Mouse (Mus musculus) stomach, postnatal 0 days (tissue): Measurements from ENCODE around the gene Lrrc36. TPM values are rescaled to one million over a fixed set of nuclear protein-coding genes. Genes with fewer than 3 reads are reported as not detected.

Experiments used
- ATAC-seq: fragments of 200-750 bp; cut with Nextera tagmentation; 2 replicates; pipeline ENCODE4 v1.8.0; 2017; ENCODE audit not compliant: low FRiP score, low TSS enrichment
- DNase-seq: peaks from one replicate; pipeline ENCODE4 v3.0.0-alpha.2; 2016; ENCODE audit warnings: low spot score
- H3K27ac ChIP-seq: fragments of 300-500 bp; sonication (generic); replicated peaks from 2 replicates; pipeline ENCODE4 v1.5.1; 2014; ENCODE audit warnings: mild to moderate bottlenecking, control low read depth
- H3K27me3 ChIP-seq: fragments of 300-500 bp; sonication (generic); 2 replicates; pipeline ENCODE4 v1.6.1; 2014; ENCODE audit warnings: low read length; ENCODE audit not compliant: control insufficient read depth, insufficient read depth
- H3K36me3 ChIP-seq: fragments of 300-500 bp; sonication (generic); 2 replicates; pipeline ENCODE4 v1.6.1; 2014; ENCODE audit warnings: low read length, mixed read lengths; ENCODE audit not compliant: control insufficient read depth, insufficient read depth
- H3K4me1 ChIP-seq: fragments of 300-500 bp; sonication (generic); replicated peaks from 2 replicates; pipeline ENCODE4 v1.6.1; 2014; ENCODE audit warnings: antibody characterized with exemption; ENCODE audit not compliant: control insufficient read depth, insufficient read depth
- H3K4me2 ChIP-seq: fragments of 300-500 bp; sonication (generic); replicated peaks from 2 replicates; pipeline ENCODE4 v1.6.1; 2014; ENCODE audit warnings: low read depth, mild to moderate bottlenecking, control low read depth, moderate library complexity
- H3K4me3 ChIP-seq: fragments of 300-500 bp; sonication (generic); 2 replicates; pipeline ENCODE4 v1.5.1; 2014; ENCODE audit warnings: low read depth, low read length, control low read depth
- H3K9ac ChIP-seq: fragments of 300-500 bp; sonication (generic); 2 replicates; pipeline ENCODE4 v1.6.1; 2014; ENCODE audit warnings: mild to moderate bottlenecking, low read length, control low read depth, mixed read lengths
- H3K9me3 ChIP-seq: fragments of 300-500 bp; sonication (generic); 2 replicates; pipeline ENCODE4 v1.6.1; 2016; ENCODE audit warnings: low read length; ENCODE audit not compliant: control insufficient read depth
- CTCF ChIP-seq: IDR thresholded peaks from 2 replicates; pipeline ENCODE4 v1.5.1; 2016; ENCODE audit warnings: antibody characterized with exemption, low read depth, mild to moderate bottlenecking, moderate library complexity
- EP300 ChIP-seq: optimal IDR thresholded peaks from 2 replicates; pipeline ENCODE3; 2016; ENCODE audit warnings: antibody characterized with exemption
- WGBS: fragments of 180-500 bp; shearing (Covaris S2); extraction: QIAGEN DNeasy Blood & Tissue Kit; methylation state at CpG from one replicate; pipeline ENCODE4 v1.1.7; 2014; 5-methylcytosine and 5-hydroxymethylcytosine counted together
- polyA plus RNA-seq: library from polyadenylated mRNA; unstranded; fragments of >200 nt; fragmentation: Nextera tagmentation; extraction: Ambion mirVana; gene quantifications from 2 replicates; pipeline ENCODE4 v1.2.1, GENCODE M21; 2015

Gene Lrrc36
- polyA plus RNA-seq, result 0.08 and 0.19 TPM in 2 replicates

GRCm38 (mm10) chr8:105413391-105413790, at the start of gene Lrrc36, which contains the start of gene Kctd19:
Gene Lrrc36 (plus strand): TSS chr8:105413571.
Gene Kctd19 (minus strand): TSS chr8:105413502.
- 0 out of 2 replicates have a peak within 1 kb of the TSS, but pooled peaks have one; percentile 8 for H3K9ac ChIP-seq
- WGBS, result 2% methylated on average over 32 of the region's 34 CpGs
- no peaks in the 10 kb centered on the region for H3K9me3 ChIP-seq
- H3K4me1 ChIP-seq, result peaks cover 2% of the 10 kb centered on the region; the same call in 1 of the 2 replicates
- H3K27me3 ChIP-seq, result no peaks in the 10 kb centered on the region
- no peaks in the 10 kb centered on the region for H3K36me3 ChIP-seq
- no peak within 1 kb of the TSS for H3K27ac ChIP-seq
- H3K4me2 ChIP-seq, result peak within 1 kb of the TSS; percentile 52
- peak; percentile 89 for DNase-seq
- peak; percentile 65 for TF ChIP-seq CTCF
- no peak for TF ChIP-seq EP300
- H3K4me3 ChIP-seq, result peak within 1 kb of the TSS; percentile 28
- ATAC-seq, result peak; percentile 98

DNA sequence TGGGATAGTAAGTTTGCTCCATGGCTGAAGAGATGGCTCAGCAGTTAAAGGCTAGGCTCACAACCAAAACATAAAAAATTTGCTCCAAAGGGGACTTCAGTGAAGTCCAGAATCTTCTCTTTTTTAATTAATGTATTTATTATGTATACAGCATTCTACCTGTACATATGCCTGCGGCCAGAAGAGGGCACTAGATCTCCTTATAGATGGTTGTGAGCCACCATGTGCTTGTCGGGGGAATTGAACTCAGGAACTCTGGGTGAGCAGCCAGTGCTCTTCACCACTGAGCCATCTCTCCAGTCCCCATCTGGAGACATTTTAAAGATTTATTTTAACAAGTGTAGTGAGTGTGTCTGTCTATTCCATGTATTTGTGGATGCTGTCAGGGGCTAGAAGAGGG, 46.3 kb upstream of the Lrrc36 start:
- no peak overlapping the region for H3K4me2 ChIP-seq
- H3K4me3 ChIP-seq, result no peak overlapping the region
- ATAC-seq (no peak), DNase-seq (no peak)
- H3K4me1 ChIP-seq, result no peaks in the 10 kb centered on the region
- no peak for TF ChIP-seq EP300
- peak; percentile 65 for TF ChIP-seq CTCF
- H3K27ac ChIP-seq, result no peak overlapping the region
- H3K27me3 ChIP-seq, result no peaks in the 10 kb centered on the region
- H3K36me3 ChIP-seq, result no peaks in the 10 kb centered on the region
- no peaks in the 10 kb centered on the region for H3K9me3 ChIP-seq
- 67% methylated on average over 2 of the region's 2 CpGs for WGBS
- no peak overlapping the region for H3K9ac ChIP-seq

GRCm38 (mm10) chr8:105372473-105372872, 40.9 kb upstream of the Lrrc36 start:
- no peaks in the 10 kb centered on the region for H3K9me3 ChIP-seq
- H3K36me3 ChIP-seq, result no peaks in the 10 kb centered on the region
- WGBS, result 69% methylated on average over 9 of the region's 9 CpGs
- H3K27ac ChIP-seq, result no peak overlapping the region
- no peaks in the 10 kb centered on the region for H3K27me3 ChIP-seq
- H3K4me3 ChIP-seq, result no peak overlapping the region
- no peak for TF ChIP-seq EP300
- no peak for TF ChIP-seq CTCF
- H3K9ac ChIP-seq, result no peak overlapping the region
- H3K4me1 ChIP-seq, result no peaks in the 10 kb centered on the region
- no peak for DNase-seq
- no peak overlapping the region for H3K4me2 ChIP-seq
- no peak for ATAC-seq

- no peak for DNase-seq
- no peak for ATAC-seq
- H3K27me3 ChIP-seq, result no peaks in the 10 kb centered on the region
- H3K9me3 ChIP-seq, result no peaks in the 10 kb centered on the region
- no peak within 1 kb of the TSS for H3K27ac ChIP-seq
- WGBS, result 53% methylated on average over 2 of the region's 2 CpGs
- no peaks in the 10 kb centered on the region for H3K4me1 ChIP-seq
- H3K9ac ChIP-seq, result no peak within 1 kb of the TSS
- no peak for TF ChIP-seq CTCF
- TF ChIP-seq EP300, result no peak
- H3K4me3 ChIP-seq, result no peak within 1 kb of the TSS
- H3K4me2 ChIP-seq, result no peak within 1 kb of the TSS
- H3K36me3 ChIP-seq, result no peaks in the 10 kb centered on the region
Measured at GRCm38 (mm10) chr8:105373032-105373431, 40.3 kb upstream of the Lrrc36 start, which contains the start of gene Plekhg4. Gene Plekhg4 (plus strand): TSS chr8:105373274.

DNA sequence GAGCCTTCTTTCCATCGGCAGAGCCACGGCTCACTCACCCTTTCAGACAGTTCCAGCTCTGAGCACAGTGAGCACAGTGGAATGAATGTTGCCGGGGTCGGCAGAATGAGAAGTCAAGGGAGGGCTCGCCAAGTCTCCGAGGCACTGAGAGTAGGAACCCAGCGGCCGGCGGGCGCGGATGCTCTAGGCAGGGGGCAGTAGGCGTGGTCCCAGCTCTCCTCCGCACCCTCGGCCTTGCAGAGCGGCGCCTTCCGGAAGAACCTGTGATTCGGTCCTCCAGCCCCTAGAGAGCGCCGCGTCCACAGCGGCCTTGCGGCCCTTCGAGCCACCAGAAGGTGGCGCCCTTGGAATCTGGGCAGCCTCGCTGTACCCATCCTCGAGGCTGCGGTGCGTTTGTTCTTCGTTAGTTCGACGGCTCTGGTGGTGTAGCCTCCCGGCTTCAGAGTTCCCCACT, 38.8 kb upstream of the Lrrc36 start:
- 0 out of 2 replicates have a peak overlapping the region, but pooled peaks have one; percentile 10 for H3K4me3 ChIP-seq
- WGBS, result 35% methylated on average over 33 of the region's 33 CpGs
- H3K4me2 ChIP-seq, result peak overlapping the region; percentile 42
- H3K36me3 ChIP-seq, result no peaks in the 10 kb centered on the region
- TF ChIP-seq EP300 (no peak), CTCF (peak; percentile 79)
- no peak overlapping the region for H3K27ac ChIP-seq
- no peaks in the 10 kb centered on the region for H3K9me3 ChIP-seq
- peak; percentile 65 for ATAC-seq
- H3K9ac ChIP-seq, result 0 out of 2 replicates have a peak overlapping the region, but pooled peaks have one; percentile 18
- H3K4me1 ChIP-seq, result no peaks in the 10 kb centered on the region
- H3K27me3 ChIP-seq, result no peaks in the 10 kb centered on the region
- peak; percentile 63 for DNase-seq

DNA sequence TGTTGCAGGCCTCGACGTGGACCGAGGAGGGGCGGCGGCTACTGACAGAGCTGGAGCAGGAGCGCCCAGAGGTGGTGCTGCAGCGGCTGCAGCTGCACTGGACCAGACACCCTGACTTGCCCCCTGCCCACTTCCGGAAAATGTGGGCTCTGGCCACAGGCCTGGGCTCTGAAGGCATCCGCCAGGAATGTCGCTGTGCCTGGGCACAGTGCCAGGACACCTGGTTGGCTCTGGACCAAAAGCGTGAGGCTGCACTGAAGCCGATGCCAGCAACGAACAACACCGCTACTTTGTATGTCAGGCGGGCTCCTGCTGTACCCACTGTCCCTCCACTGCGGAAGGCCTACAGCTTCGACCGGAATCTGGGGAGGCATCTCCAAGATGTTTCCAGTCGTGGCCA, 34.7 kb upstream of the Lrrc36 start:
- WGBS, result 39% methylated on average over 19 of the region's 19 CpGs
- no peak overlapping the region for H3K4me2 ChIP-seq
- H3K27me3 ChIP-seq, result no peaks in the 10 kb centered on the region
- no peak overlapping the region for H3K27ac ChIP-seq
- no peak overlapping the region for H3K4me3 ChIP-seq
- peak; percentile 84 for DNase-seq
- ATAC-seq, result peak; percentile 30
- H3K9me3 ChIP-seq, result no peaks in the 10 kb centered on the region
- no peaks in the 10 kb centered on the region for H3K36me3 ChIP-seq
- no peak overlapping the region for H3K9ac ChIP-seq
- H3K4me1 ChIP-seq, result no peaks in the 10 kb centered on the region
- no peak for TF ChIP-seq EP300
